Mouse (Mus musculus) stomach, adult 2 months (tissue): Measurements from ENCODE around the gene B3gntl1. TPM values are rescaled to one million over a fixed set of nuclear protein-coding genes. Genes with fewer than 3 reads are reported as not detected.

ENCODE experiments used
- polyA plus RNA-seq: library from polyadenylated mRNA; depleted of rRNA; stranded (reverse); fragments of >200 nt; gene quantifications from 2 replicates; pipeline ENCODE4 v1.2.3, GENCODE M21; 2012; rRNA removed

B3gntl1 gene
- polyA plus RNA-seq, result 1.8 and 2.7 TPM in 2 replicates

DNA sequence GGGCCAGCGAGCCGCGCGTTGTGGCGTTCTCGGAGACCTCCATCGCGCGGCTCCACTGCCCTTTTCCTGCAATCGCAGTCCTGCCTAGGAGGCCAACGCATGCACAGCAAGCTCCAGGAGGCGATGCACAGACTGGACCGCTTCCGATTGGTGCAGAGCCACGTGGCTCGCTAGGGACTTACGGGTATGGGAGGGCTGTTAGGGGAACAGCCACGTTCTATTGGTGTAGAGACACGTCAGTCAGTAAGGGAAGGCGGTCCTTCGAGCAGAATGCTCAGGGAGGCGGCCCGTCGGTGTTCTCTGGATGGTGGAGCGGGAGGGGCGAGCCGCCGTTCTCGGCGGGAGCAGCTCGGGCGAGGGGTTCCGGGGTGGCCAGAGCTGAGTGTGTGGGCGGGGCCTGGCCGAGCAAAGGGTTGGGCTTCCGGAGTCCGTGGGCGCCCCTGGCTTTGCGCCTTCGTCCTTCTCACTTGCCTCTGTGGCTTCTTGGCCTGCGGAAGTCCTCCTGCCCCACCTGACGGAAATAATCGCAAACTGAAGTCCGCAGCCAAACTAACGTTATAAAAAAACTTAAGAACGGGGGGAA lies at the start of gene B3gntl1:
B3gntl1 (minus strand) TSS at position 164 of the 583 bp plus-strand sequence.

DNA sequence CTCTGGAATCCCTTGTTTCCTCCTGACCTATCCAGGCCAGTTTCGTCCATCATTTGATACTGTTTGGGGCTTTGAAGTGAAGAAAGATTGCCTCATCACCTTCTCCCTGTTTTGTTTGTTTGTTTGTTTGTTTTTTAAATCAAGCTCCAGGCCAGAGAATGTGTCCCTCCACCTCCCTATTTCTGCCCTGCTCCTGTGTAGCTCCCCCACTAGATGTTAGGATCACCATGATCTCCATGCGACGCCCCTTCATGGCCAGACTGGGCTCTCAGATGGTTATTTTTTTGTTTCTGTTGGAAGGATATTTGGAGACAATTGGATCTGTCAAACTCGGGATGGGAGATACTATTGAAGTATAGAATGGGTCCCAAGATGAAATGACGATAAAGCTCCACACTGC lies 28.3 kb upstream of the B3gntl1 start, which contains the start of gene Metrnl:
Metrnl (plus strand) TSS at position 301 of the 400 bp plus-strand sequence.

Other genes with a start within 250 kb of the B3gntl1 start
- gene Fn3k, start 238.2 kb downstream of the B3gntl1 start, polyA plus RNA-seq, result 0.79 and 1.00 TPM in 2 replicates
- 20.4 and 30.0 TPM in 2 replicates for gene Tbcd, start 221.2 kb downstream of the B3gntl1 start, polyA plus RNA-seq
- gene Zfp750, start 153.8 kb downstream of the B3gntl1 start, polyA plus RNA-seq, result 4.8 and 6.1 TPM in 2 replicates
- 38.2 and 75.1 TPM in 2 replicates for gene Metrnl, start 28.4 kb upstream of the B3gntl1 start, polyA plus RNA-seq
- gene Ptchd3, start 157.1 kb upstream of the B3gntl1 start, polyA plus RNA-seq, result not detected in 2 replicates